Mouse (Mus musculus): ENCODE results near the gene Ctnnbip1.
"Not testable (repeated sequence)": the region's sequence is repeated elsewhere in the genome, so short reads cannot be mapped to it uniquely, and the experiment has no call there.

The Ctnnbip1 gene

GRCm38 (mm10) chr4:149594913-149595581 is 77.0 kb downstream of the Ctnnbip1 start:
- no peak for DNase-seq

GRCm38 (mm10) chr4:149597641-149598208 is 79.7 kb downstream of the Ctnnbip1 start:
- no peak for DNase-seq

GRCm38 (mm10) chr4:149599549-149599948 is 81.5 kb downstream of the Ctnnbip1 start:
- DNase-seq = no peak

GRCm38 (mm10) chr4:149600130-149600529 is 82.1 kb downstream of the Ctnnbip1 start:
- no peak for DNase-seq

GRCm38 (mm10) chr4:149601484-149601883 is 83.4 kb downstream of the Ctnnbip1 start:
- DNase-seq = no peak

DNA sequence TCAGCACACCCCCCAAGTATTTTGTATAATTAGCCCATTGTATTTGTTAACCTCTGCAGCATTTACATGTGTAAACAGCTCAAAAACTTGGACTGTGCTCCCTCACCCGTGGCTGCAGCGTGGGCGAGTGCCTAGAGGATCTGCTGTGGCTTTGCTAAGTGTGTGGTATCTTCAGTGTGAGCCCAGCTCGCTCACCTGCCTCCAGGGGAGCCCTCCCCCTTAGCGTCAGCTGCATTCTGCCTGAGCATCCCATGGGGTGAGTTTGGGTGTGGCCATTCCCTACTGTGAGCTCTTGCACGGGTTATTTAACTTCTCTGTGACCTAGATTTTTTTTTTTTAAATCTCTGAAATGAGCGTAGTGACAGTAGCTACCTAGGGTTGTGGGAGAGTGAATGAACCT is 84.2 kb downstream of the Ctnnbip1 start:
- no peak for DNase-seq

DNA sequence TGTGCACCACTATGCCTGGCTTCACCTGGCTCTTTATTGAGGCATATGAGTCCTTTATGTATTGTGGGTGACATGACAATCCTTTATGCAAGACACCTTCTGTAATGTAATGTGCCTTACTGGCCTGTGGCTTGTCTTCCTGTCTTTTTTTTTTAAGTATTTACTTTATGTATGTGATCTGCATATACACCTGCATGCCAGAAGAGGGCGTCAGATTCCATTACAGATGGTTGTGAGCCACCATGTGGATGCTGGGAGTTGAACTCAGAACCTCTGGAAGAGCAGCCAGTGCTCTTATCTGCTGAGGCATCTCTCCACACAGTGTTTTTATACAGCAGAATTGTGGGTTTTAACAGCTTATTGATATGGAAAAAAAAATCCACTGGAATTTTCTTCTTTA is 85.8 kb downstream of the Ctnnbip1 start:
- no peak for DNase-seq

DNA sequence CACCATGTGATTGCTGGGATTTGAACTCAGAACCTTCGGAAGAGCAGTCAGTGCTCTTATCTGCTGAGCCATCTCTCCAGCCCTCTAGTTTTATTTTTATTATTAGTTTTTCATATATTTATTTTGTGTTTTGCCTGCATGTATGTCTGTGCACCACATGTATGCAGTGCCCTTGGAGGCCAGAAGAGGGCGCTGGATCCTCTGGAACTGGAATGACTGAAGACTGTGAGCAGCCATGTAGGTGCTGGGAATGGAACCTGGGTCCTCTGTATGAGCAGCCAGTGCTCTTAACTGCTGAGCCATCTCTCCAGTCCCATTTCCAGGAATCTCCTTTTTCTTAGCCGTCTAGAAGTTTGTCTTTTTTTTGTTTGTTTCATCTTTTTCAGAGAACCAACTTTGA is 86.5 kb downstream of the Ctnnbip1 start:
- DNase-seq = no peak

DNA sequence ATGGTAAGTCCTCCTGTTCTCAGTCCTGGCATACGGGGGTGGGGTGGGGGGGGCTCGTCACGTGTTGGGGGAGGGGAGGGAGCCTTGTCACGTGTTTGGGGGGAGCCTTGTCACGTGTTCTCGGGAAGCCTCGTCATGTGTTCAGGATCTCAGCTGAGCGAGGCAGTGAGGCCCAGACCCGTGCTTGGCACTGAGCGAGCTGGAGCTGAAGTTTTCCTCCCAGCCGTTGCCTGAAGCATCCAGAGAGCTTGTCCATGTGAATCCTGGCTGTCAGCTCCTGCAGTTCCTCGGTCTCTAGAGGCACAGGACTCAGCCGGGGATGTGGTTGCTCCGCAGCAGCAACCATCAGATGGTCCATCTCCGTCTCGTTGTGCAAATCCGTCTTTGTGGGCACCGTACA is 88.0 kb downstream of the Ctnnbip1 start:
- no peak for DNase-seq

DNA sequence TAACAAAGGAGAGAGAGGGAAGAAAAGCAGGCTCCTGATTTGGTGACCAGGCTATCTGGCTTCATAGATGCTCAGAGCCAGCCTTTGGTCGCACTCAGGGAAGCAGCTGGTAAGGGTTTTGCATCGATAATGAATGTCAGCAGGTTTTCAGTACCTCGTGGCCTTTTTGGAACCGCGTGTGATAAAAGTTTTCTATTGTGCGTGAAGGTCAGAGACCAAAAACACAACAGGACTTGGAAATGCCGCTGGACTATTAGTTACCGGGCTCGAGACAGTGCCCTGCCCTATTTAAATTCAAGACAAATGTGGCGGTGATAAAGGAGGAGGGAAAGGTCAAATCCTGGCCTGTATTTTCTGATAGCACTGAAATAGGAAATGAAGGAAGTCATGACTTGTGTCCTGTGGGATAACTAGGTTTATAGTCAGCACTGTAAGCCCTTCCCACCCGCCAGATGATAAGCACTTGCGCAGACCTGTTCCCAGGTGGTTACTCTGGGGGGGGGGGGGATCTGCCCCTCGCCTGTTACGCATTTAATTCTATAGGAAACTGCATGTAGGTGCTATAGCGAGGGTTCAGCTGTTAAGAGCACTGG is 88.8 kb downstream of the Ctnnbip1 start:
- DNase-seq = no peak

DNA sequence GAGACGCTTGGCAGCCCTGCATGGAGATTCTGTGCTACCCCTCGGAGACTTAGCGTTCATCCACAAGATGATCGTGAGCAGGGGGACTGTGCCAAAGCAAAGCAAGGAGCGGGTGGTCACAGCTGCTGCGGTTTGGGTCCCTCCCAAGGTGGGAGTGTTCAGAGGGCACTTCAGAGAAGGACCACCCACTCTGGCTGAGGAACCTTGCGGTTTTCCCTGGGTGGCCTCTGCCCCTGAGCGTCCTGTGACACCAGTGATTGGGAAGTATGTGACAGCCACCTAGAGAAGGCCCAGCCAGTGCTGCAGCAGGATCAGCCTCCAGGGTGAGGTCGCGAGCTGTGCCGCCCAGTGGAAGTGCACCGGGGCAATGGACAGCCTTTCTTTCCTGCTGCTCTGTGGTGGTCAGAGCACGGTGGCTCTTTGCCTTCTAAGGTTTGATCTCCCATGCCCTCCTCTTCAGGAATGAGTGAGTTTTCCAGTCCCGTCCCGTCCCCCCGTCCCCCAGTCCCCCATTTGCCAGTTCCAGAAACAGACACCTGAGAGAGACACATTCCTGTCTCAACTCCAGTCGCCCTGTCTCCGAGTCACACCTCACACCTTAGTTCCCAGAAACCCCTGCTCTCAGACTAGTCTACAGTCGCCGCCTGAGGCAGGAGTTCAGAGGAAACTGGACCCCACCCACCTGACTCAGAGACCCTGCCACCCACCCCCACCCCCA is 89.7 kb downstream of the Ctnnbip1 start:
- no peak for DNase-seq

GRCm38 (mm10) chr4:149608309-149608638 is 90.2 kb downstream of the Ctnnbip1 start:
- no peak for DNase-seq

GRCm38 (mm10) chr4:149609256-149610025 is 91.4 kb downstream of the Ctnnbip1 start:
- DNase-seq = no peak

DNA sequence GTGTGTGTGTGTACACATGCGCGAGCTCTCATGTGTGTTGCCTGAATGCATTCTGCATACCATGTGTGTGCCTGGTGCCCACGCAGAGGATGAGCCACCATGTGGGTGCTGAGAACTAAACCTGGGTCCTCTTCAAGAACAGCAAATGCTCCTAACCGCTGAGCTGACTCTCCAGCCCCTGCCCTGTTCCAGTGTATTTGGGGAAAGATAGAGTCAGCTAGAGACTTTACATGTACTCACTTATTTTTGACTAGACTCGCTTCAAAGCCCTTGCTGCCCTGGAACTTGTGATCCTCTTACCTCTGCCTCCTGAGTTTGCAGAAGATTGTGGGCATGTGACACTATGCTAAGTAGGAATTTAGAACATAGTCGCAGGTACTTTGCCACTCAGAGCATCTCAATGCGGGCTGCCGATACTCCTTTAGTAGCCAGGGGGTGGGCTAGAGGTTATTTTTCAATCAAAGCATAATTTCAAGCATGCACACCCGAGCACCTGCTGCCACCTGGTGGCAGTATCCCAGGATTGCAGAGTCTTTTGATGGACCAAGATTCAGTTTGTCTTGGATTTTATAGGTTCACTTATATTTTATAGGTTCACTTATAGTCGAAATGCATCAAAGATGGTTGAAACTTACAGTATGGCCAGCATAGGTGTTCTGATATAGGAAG is 93.5 kb downstream of the Ctnnbip1 start:
- no peak for DNase-seq

DNA sequence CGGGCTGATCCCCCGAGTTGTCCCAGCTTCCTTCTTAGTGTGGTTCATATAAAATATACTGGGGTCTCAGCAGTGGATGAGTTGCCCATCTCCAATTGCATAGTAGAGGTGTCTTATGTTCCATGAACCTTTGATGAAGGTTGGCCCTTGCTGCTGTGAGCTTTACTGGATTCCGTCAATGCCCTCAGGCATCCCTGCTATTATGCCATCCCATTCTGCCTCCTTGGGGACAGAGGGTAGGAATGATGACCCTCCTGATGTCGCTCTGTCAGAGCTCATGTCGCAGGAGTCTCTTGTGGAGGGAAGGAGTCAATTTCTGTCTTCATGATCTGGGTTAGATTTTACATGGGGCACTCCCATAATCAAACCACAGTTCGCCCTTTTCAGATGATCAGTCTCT is 95.5 kb downstream of the Ctnnbip1 start:
- not testable (repeated sequence) for DNase-seq

DNA sequence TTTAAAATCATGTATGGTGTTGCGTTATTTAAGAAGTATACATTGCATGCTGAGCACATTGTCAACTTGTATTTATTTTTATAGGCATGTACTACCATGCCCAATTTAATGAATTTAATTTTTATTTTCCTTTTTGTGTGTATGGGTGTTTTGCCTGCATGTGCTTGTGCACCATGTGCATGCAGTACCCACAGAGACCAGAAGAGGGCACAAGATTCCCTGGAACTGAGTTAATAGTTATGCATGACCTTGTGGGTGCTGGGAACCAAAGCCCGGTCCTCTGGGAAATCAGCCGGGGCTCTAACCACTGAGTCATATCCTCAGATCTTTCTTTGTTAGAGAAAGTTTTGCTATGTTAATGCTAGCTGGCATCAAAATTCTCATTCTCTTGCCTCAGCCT is 96.8 kb downstream of the Ctnnbip1 start:
- DNase-seq = no peak
